Mouse (Mus musculus): ENCODE data around the gene Sema6d. TPM values are rescaled to one million over a fixed set of nuclear protein-coding genes. Genes with fewer than 3 reads are reported as not detected.
"Not testable (repeated sequence)": the region's sequence is repeated elsewhere in the genome, so short reads cannot be mapped to it uniquely, and the experiment has no call there.

Sema6d gene
- polyA plus RNA-seq, 1 experiment from 2014 or later: 3.4 TPM

- H3K9ac ChIP-seq: no peak overlapping the region
- H3K27ac ChIP-seq (replicated peaks): no peak overlapping the region
- H3K4me1 ChIP-seq (replicated peaks): no peaks in the 10 kb centered on the region
- no peaks in the 10 kb centered on the region for H3K36me3 ChIP-seq (replicated peaks)
- 68% methylated on average over 2 of the region's 2 CpGs for WGBS (ENCODE audit: insufficient replicate concordance)
- no peak overlapping the region for H3K4me3 ChIP-seq (replicated peaks)
- H3K9me3 ChIP-seq (replicated peaks): no peaks in the 10 kb centered on the region
- H3K27me3 ChIP-seq: no peaks in the 10 kb centered on the region
- no peak overlapping the region for H3K4me2 ChIP-seq
- no peak for ATAC-seq (ENCODE audit: insufficient read depth)
Observed at GRCm38 (mm10) chr2:124293601-124294000, 203.8 kb downstream of the Sema6d start.

- H3K27me3 ChIP-seq: no peaks in the 10 kb centered on the region
- no peak for ATAC-seq (ENCODE audit: insufficient read depth)
- H3K4me2 ChIP-seq: no peak overlapping the region
- no peaks in the 10 kb centered on the region for H3K4me1 ChIP-seq (replicated peaks)
- WGBS (ENCODE audit: insufficient replicate concordance): 46% methylated on average over 5 of the region's 5 CpGs
- no peaks in the 10 kb centered on the region for H3K36me3 ChIP-seq (replicated peaks)
- H3K9me3 ChIP-seq (replicated peaks): no peaks in the 10 kb centered on the region
- no peak overlapping the region for H3K27ac ChIP-seq (replicated peaks)
- no peak overlapping the region for H3K9ac ChIP-seq
- H3K4me3 ChIP-seq (replicated peaks): no peak overlapping the region
Observed at GRCm38 (mm10) chr2:124298351-124298750, 208.6 kb downstream of the Sema6d start.

GRCm38 (mm10) chr2:124298872-124299271, 209.1 kb downstream of the Sema6d start:
- Histone ChIP-seq H3K36me3 (replicated peaks) (no peaks in the 10 kb centered on the region), H3K27ac (replicated peaks) (no peak overlapping the region), H3K4me1 (replicated peaks) (no peaks in the 10 kb centered on the region), H3K9me3 (replicated peaks) (no peaks in the 10 kb centered on the region), H3K4me2 (no peak overlapping the region), H3K9ac (no peak overlapping the region), H3K4me3 (replicated peaks) (no peak overlapping the region), H3K27me3 (no peaks in the 10 kb centered on the region)
- ATAC-seq (ENCODE audit: insufficient read depth): no peak
- WGBS (ENCODE audit: insufficient replicate concordance): 3% methylated on average over 1 of the region's 1 CpGs

GRCm38 (mm10) chr2:124308605-124309004, 218.8 kb downstream of the Sema6d start:
- 46% methylated on average over 2 of the region's 2 CpGs for WGBS (ENCODE audit: insufficient replicate concordance)
- H3K4me3 ChIP-seq (replicated peaks): no peak overlapping the region
- H3K36me3 ChIP-seq (replicated peaks): no peaks in the 10 kb centered on the region
- H3K4me2 ChIP-seq: no peak overlapping the region
- H3K9ac ChIP-seq: no peak overlapping the region
- no peak for ATAC-seq (ENCODE audit: insufficient read depth)
- no peak overlapping the region for H3K27ac ChIP-seq (replicated peaks)
- H3K27me3 ChIP-seq: no peaks in the 10 kb centered on the region
- no peaks in the 10 kb centered on the region for H3K9me3 ChIP-seq (replicated peaks)
- H3K4me1 ChIP-seq (replicated peaks): no peaks in the 10 kb centered on the region

- Histone ChIP-seq H3K27me3 (no peaks in the 10 kb centered on the region), H3K9ac (no peak overlapping the region), H3K4me3 (replicated peaks) (no peak overlapping the region), H3K27ac (replicated peaks) (no peak overlapping the region), H3K4me1 (replicated peaks) (no peaks in the 10 kb centered on the region), H3K36me3 (replicated peaks) (no peaks in the 10 kb centered on the region), H3K9me3 (replicated peaks) (no peaks in the 10 kb centered on the region), H3K4me2 (no peak overlapping the region)
- WGBS (ENCODE audit: insufficient replicate concordance): 64% methylated on average over 6 of the region's 6 CpGs
- ATAC-seq (ENCODE audit: insufficient read depth): no peak
Observed at GRCm38 (mm10) chr2:124309361-124310128, 219.8 kb downstream of the Sema6d start.

GRCm38 (mm10) chr2:124322528-124323215, 232.9 kb downstream of the Sema6d start:
- no peak for ATAC-seq (ENCODE audit: insufficient read depth)
- Histone ChIP-seq H3K27ac (replicated peaks) (no peak overlapping the region), H3K9me3 (replicated peaks) (no peaks in the 10 kb centered on the region), H3K4me2 (no peak overlapping the region), H3K9ac (no peak overlapping the region), H3K27me3 (no peaks in the 10 kb centered on the region), H3K36me3 (replicated peaks) (no peaks in the 10 kb centered on the region), H3K4me3 (replicated peaks) (no peak overlapping the region), H3K4me1 (replicated peaks) (no peaks in the 10 kb centered on the region)
- WGBS (ENCODE audit: insufficient replicate concordance): 41% methylated on average over 5 of the region's 5 CpGs

- no peak overlapping the region for H3K9ac ChIP-seq
- H3K4me3 ChIP-seq (replicated peaks): no peak overlapping the region
- no peak overlapping the region for H3K4me2 ChIP-seq
- no peak overlapping the region for H3K27ac ChIP-seq (replicated peaks)
- no peak for ATAC-seq (ENCODE audit: insufficient read depth)
- H3K9me3 ChIP-seq (replicated peaks): no peaks in the 10 kb centered on the region
- no peaks in the 10 kb centered on the region for H3K36me3 ChIP-seq (replicated peaks)
- no peaks in the 10 kb centered on the region for H3K4me1 ChIP-seq (replicated peaks)
- WGBS (ENCODE audit: insufficient replicate concordance): 55% methylated on average over 6 of the region's 6 CpGs
- H3K27me3 ChIP-seq: no peaks in the 10 kb centered on the region
Observed at GRCm38 (mm10) chr2:124324107-124324724, 234.4 kb downstream of the Sema6d start.

GRCm38 (mm10) chr2:124329473-124330130, 239.8 kb downstream of the Sema6d start:
- H3K4me2 ChIP-seq: no peak overlapping the region
- WGBS (ENCODE audit: insufficient replicate concordance): 9% methylated on average over 1 of the region's 1 CpGs
- no peaks in the 10 kb centered on the region for H3K4me1 ChIP-seq (replicated peaks)
- no peak overlapping the region for H3K4me3 ChIP-seq (replicated peaks)
- no peaks in the 10 kb centered on the region for H3K9me3 ChIP-seq (replicated peaks)
- H3K9ac ChIP-seq: no peak overlapping the region
- H3K27me3 ChIP-seq: no peaks in the 10 kb centered on the region
- no peaks in the 10 kb centered on the region for H3K36me3 ChIP-seq (replicated peaks)
- no peak for ATAC-seq (ENCODE audit: insufficient read depth)
- no peak overlapping the region for H3K27ac ChIP-seq (replicated peaks)

- Histone ChIP-seq H3K4me1 (replicated peaks) (no peaks in the 10 kb centered on the region), H3K4me2 (no peak overlapping the region), H3K4me3 (replicated peaks) (no peak overlapping the region), H3K9me3 (replicated peaks) (no peaks in the 10 kb centered on the region), H3K27ac (replicated peaks) (no peak overlapping the region), H3K9ac (no peak overlapping the region), H3K27me3 (no peaks in the 10 kb centered on the region), H3K36me3 (replicated peaks) (no peaks in the 10 kb centered on the region)
- no peak for ATAC-seq (ENCODE audit: insufficient read depth)
- WGBS (ENCODE audit: insufficient replicate concordance): 66% methylated on average over 5 of the region's 5 CpGs
Observed at GRCm38 (mm10) chr2:124332890-124333289, 243.1 kb downstream of the Sema6d start.

- H3K9me3 ChIP-seq (replicated peaks); ATAC-seq (ENCODE audit: insufficient read depth); H3K27ac ChIP-seq (replicated peaks); H3K27me3 ChIP-seq; H3K36me3 ChIP-seq (replicated peaks); H3K4me3 ChIP-seq (replicated peaks); H3K4me1 ChIP-seq (replicated peaks); H3K9ac ChIP-seq; H3K4me2 ChIP-seq: not testable (repeated sequence)
- 77% methylated on average over 2 of the region's 2 CpGs for WGBS (ENCODE audit: insufficient replicate concordance)
Observed at GRCm38 (mm10) chr2:124334655-124335054, 244.9 kb downstream of the Sema6d start.

- no peak for ATAC-seq (ENCODE audit: insufficient read depth)
- no peak overlapping the region for H3K4me3 ChIP-seq (replicated peaks)
- 61% methylated on average over 6 of the region's 6 CpGs for WGBS (ENCODE audit: insufficient replicate concordance)
Observed at GRCm38 (mm10) chr2:124338296-124338695, 248.5 kb downstream of the Sema6d start.

More at GRCm38 (mm10) chr2:124338296-124338695, 248.5 kb downstream of the Sema6d start:
- no peaks in the 10 kb centered on the region for H3K27me3 ChIP-seq
- H3K4me2 ChIP-seq: no peak overlapping the region
- no peak overlapping the region for H3K9ac ChIP-seq
- no peaks in the 10 kb centered on the region for H3K9me3 ChIP-seq (replicated peaks)
- H3K27ac ChIP-seq (replicated peaks): no peak overlapping the region
- H3K4me1 ChIP-seq (replicated peaks): no peaks in the 10 kb centered on the region
- H3K36me3 ChIP-seq (replicated peaks): no peaks in the 10 kb centered on the region
